Mouse (Mus musculus): ENCODE results near the gene Ppp2r5e. TPM values are rescaled to one million over a fixed set of nuclear protein-coding genes. Genes with fewer than 3 reads are reported as not detected.

Gene Ppp2r5e
- 8.5 and 13.5 TPM in 2 replicates for polyA plus RNA-seq (2012; rRNA removed)

DNA sequence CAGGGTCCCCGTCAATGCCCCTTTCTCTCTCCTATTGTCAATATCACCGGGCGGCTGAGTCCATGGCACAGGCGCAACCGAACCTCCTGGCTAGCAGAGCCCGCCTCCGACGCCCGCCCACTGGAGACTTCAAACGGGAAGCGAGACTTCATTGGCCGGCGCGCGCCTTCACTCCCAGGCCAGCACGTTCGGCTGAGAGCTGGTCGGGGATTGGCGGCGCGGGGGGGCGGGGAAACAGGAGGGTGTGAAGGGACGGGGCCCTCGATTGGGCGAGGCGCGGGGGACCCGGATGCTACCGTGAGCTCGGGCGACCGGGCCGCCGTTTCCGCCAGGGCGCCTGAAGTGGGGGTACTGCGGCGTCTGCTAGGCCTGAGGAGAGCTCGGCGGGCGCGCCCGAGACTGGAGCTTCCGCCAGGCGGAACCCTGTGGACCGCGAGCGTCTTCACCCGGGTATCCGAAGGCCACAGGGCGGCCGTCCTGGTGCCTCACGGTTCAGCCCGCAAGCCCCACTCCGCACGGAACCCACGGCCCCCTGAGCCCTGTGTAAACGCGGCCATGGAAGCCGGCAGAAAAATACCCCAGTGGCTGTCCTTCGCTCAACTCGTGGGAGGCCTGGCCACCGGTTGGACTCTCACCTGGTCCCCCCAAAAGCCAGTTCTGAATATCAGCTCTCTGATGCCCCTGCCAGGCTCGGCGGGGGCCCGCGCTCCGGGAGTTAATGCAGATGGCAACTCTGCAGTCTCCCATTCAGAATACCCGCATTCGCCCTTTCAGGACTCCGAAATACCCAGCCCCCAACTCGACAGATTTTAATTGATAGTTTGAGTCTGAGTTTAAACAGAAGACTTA is at the start of gene Ppp2r5e:
Ppp2r5e (minus strand) TSS at position 92 of the 849 bp plus-strand sequence.

DNA sequence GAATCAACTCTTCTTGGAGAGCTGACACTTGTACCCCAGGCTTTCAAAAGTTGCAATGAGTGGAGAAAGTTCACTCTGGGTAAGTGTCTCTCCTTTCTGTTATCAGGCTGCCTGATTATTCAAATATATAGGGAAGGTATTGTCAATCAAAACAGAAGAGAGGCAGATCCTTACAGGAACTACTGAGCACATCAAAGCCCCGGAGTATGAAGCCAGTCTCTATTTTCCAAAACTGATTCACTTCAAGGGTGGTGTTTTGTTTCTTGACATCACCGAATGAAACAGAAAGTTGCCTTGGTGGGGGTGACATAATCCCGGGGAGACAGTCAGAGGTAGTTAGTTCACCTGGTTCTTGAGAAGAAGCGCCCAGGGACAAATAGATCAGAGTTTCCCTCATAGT is 179.4 kb downstream of the Ppp2r5e start, which contains the start of gene Gphb5:
Gphb5 (minus strand) TSS at position 101 of the 400 bp plus-strand sequence.

Other genes with a start within 250 kb of the Ppp2r5e start
- not detected in 2 replicates for gene Gphb5, start 179.5 kb downstream of the Ppp2r5e start, polyA plus RNA-seq (2012; rRNA removed)
- 0.87 and 1.6 TPM in 2 replicates for gene Wdr89, start 73.3 kb upstream of the Ppp2r5e start, polyA plus RNA-seq (2012; rRNA removed)
- 24.0 and 36.1 TPM in 2 replicates for gene Sgpp1, start 139.5 kb upstream of the Ppp2r5e start, polyA plus RNA-seq (2012; rRNA removed)
- gene Syne2, start 221.9 kb upstream of the Ppp2r5e start, polyA plus RNA-seq (2012; rRNA removed), result 8.5 and 12.9 TPM in 2 replicates

Data from stomach, adult 2 months (tissue).